Mouse (Mus musculus) macrophage (primary cell): ENCODE results near the gene Gas1. TPM values are rescaled to one million over a fixed set of nuclear protein-coding genes. Genes with fewer than 3 reads are reported as not detected.

ENCODE experiments used
- H3K27ac ChIP-seq: fragments of 350-480 bp; formaldehyde crosslinking; 2 replicates; pipeline ENCODE4 v1.9.0; 2021
- H3K36me3 ChIP-seq: fragments of 350-480 bp; formaldehyde crosslinking; 2 replicates; pipeline ENCODE4 v1.9.0; 2021; ENCODE audit errors: inconsistent target
- H3K4me3 ChIP-seq: fragments of 350-480 bp; formaldehyde crosslinking; 2 replicates; pipeline ENCODE4 v1.9.0; 2021; ENCODE audit errors: inconsistent target
- H3K79me2 ChIP-seq: fragments of 350-480 bp; formaldehyde crosslinking; 2 replicates; pipeline ENCODE4 v1.9.0; 2021; ENCODE audit errors: inconsistent target
- WGBS: methylation state at CpG from one replicate; pipeline ENCODE4 v1.1.7; 2026; ENCODE audit warnings: inconsistent platforms; ENCODE audit not compliant: missing documents; 5-methylcytosine and 5-hydroxymethylcytosine counted together
- polyA plus RNA-seq: library from polyadenylated mRNA; stranded (reverse); fragments of 250-400 nt; gene quantifications from 3 replicates; pipeline ENCODE4 v1.2.4, GENCODE M21; 2018; ENCODE audit warnings: inconsistent platforms

Gas1 gene
- polyA plus RNA-seq, 1 experiment from 2014 or later = 0.04 TPM

- 95% methylated on average over 3 of the region's 3 CpGs for WGBS
- no peaks in the 10 kb centered on the region for H3K79me2 ChIP-seq
- H3K27ac ChIP-seq = no peak overlapping the region
- H3K36me3 ChIP-seq = no peaks in the 10 kb centered on the region
- no peak overlapping the region for H3K4me3 ChIP-seq
These were observed 23.0 kb downstream of the Gas1 start for GRCm38 (mm10) chr13:60154170-60154569.

- 87% methylated on average over 3 of the region's 3 CpGs for WGBS
- no peak overlapping the region for H3K4me3 ChIP-seq
- no peak overlapping the region for H3K27ac ChIP-seq
- no peaks in the 10 kb centered on the region for H3K36me3 ChIP-seq
- no peaks in the 10 kb centered on the region for H3K79me2 ChIP-seq
These were observed 28.9 kb downstream of the Gas1 start for GRCm38 (mm10) chr13:60148235-60148634.

DNA sequence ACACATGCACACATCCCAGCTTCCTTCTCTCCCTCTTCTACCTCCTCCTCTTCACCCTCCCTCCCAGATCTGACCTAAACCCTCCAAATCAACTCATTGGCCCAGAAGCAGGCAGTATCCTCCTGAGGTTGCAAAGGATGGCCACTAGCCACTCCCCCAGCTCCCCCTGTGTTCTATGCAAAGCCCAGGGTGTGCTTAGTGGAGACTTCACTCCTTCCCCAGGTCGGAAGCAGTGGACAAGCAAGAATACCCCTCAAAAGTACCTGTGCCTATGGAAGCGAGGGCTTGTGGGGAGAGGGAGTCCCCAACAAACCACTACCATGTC, 29.3 kb downstream of the Gas1 start:
- Histone ChIP-seq H3K36me3 (no peaks in the 10 kb centered on the region), H3K4me3 (no peak overlapping the region), H3K79me2 (no peaks in the 10 kb centered on the region), H3K27ac (no peak overlapping the region)
- 85% methylated on average over 2 of the region's 2 CpGs for WGBS

- 12% methylated on average over 21 of the region's 21 CpGs for WGBS
- H3K4me3 ChIP-seq = no peak overlapping the region
- no peak overlapping the region for H3K27ac ChIP-seq
- H3K79me2 ChIP-seq = no peaks in the 10 kb centered on the region
- no peaks in the 10 kb centered on the region for H3K36me3 ChIP-seq
These were observed 29.9 kb downstream of the Gas1 start for GRCm38 (mm10) chr13:60146994-60147856.

DNA sequence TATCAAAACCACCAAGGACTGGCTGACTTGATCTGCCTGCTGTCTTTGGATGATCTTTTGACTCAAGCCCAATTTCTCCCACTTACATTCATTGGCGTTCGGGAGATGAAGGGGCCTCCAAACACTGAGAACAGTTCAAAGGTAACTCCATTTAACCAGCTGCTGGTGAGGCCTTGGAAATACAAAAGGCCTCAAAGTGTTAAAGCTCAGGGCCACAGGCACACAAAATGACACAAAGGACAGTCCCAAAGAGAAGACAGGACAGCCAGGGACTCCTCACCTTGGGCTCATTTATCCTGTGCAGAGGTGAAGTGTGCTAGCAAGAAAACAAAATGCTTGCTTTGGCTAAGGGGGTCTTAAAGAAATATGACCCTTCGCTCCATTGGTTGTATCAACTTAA, 30.9 kb downstream of the Gas1 start:
- WGBS = 95% methylated on average over 3 of the region's 3 CpGs
- Histone ChIP-seq H3K4me3 (no peak overlapping the region), H3K27ac (no peak overlapping the region), H3K79me2 (no peaks in the 10 kb centered on the region), H3K36me3 (no peaks in the 10 kb centered on the region)

- H3K4me3 ChIP-seq = no peak overlapping the region
- H3K36me3 ChIP-seq = no peaks in the 10 kb centered on the region
- H3K27ac ChIP-seq = no peak overlapping the region
- 95% methylated on average over 4 of the region's 4 CpGs for WGBS
- no peaks in the 10 kb centered on the region for H3K79me2 ChIP-seq
These were observed 40.2 kb downstream of the Gas1 start for GRCm38 (mm10) chr13:60136962-60137361.

DNA sequence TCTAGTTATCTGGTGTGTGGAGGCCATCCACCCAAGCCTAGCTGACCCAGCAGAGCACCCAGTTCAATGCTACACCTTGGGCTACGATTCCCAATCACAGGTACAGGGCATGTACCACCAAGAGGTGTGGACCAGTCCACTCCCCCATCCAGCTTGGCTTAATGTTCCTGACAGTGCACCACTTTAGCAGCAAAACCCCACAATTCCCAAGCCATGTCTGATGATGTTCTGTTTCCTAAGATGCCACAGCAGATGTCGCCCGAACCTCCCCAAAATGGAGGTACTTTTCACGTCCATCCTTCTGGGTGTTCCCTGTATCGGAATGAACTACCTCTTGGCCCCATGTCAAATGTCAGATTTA, 42.7 kb downstream of the Gas1 start:
- H3K79me2 ChIP-seq = no peaks in the 10 kb centered on the region
- 94% methylated on average over 5 of the region's 5 CpGs for WGBS
- H3K36me3 ChIP-seq = no peaks in the 10 kb centered on the region
- no peak overlapping the region for H3K27ac ChIP-seq
- H3K4me3 ChIP-seq = no peak overlapping the region

- Histone ChIP-seq H3K79me2 (no peaks in the 10 kb centered on the region), H3K36me3 (no peaks in the 10 kb centered on the region), H3K27ac (no peak overlapping the region), H3K4me3 (no peak overlapping the region)
- WGBS = 60% methylated on average over 10 of the region's 10 CpGs
These were observed 43.3 kb downstream of the Gas1 start for GRCm38 (mm10) chr13:60133716-60134438.

DNA sequence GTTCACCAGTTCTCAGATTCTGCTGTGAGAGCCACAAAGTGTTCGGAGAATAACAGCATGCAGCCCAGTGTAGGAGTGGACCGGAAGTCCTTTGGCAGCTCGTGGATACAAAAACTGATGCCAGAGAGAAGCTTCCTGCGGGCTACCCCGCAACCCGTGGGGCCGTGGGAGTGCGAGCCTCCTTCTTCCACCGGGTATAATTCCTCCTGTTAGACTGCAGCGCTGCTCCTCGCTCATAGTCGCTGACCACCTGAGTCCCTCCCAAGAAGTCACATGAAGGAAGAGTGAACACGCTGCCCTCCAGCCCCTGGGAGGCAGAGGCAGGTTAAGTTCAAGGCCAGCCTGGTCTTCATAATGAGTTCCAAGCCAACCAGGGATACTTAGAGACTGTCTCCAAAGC, 45.4 kb downstream of the Gas1 start:
- WGBS = 54% methylated on average over 13 of the region's 13 CpGs
- Histone ChIP-seq H3K27ac (no peak overlapping the region), H3K4me3 (no peak overlapping the region), H3K79me2 (no peaks in the 10 kb centered on the region), H3K36me3 (no peaks in the 10 kb centered on the region)

DNA sequence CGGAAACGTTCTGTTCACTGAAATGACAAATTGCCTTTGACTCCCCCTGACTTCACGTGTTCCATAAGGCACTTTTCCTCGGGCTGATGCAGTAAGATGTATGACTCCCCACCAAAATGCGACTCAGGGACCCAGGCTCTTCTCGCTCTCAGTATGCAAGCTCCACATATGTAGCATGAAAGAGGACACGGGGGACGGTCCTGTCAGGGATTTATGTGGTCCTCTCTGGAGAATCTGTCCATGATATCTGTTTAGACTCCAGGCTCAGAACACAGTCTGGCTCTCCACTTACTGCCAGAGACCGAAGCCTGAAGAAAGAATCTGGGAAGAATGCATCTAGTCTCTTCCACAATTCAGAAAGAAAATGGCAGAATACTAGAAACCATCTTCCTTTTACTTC, 47.6 kb downstream of the Gas1 start:
- H3K36me3 ChIP-seq = no peaks in the 10 kb centered on the region
- WGBS = 81% methylated on average over 9 of the region's 9 CpGs

GRCm38 (mm10) chr13:60126338-60126737, 50.8 kb downstream of the Gas1 start:
- Histone ChIP-seq H3K79me2 (no peaks in the 10 kb centered on the region), H3K4me3 (no peak overlapping the region), H3K36me3 (no peaks in the 10 kb centered on the region), H3K27ac (no peak overlapping the region)
- 56% methylated on average over 17 of the region's 19 CpGs for WGBS

More for the DNA sequence above, 47.6 kb downstream of the Gas1 start:
- Histone ChIP-seq H3K79me2 (no peaks in the 10 kb centered on the region), H3K4me3 (no peak overlapping the region), H3K27ac (no peak overlapping the region)

GRCm38 (mm10) chr13:60125501-60126305, 51.5 kb downstream of the Gas1 start:
- Histone ChIP-seq H3K79me2 (no peaks in the 10 kb centered on the region), H3K27ac (no peak overlapping the region), H3K36me3 (no peaks in the 10 kb centered on the region), H3K4me3 (no peak overlapping the region)
- 68% methylated on average over 13 of the region's 13 CpGs for WGBS

DNA sequence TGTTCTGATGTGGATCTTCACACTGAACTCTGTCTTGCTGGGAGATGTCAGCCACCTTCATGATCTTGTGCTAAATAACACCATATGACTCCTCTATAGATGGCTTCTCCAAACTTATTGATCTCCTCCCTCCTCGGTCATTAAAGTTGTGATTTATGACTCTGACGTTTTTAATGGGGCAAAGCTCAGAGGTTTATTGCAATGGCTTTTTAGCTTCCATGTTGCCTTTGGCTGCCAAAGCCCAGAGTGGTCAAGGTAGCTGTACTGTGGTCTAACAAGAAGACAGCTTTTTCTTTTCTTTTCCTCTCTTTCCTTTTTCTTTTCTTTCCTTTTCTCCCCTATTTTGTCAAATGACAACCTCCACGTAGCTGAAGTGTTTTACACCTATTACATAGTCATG, 52.1 kb downstream of the Gas1 start:
- Histone ChIP-seq H3K27ac (no peak overlapping the region), H3K4me3 (no peak overlapping the region), H3K36me3 (no peaks in the 10 kb centered on the region), H3K79me2 (no peaks in the 10 kb centered on the region)
- 48% methylated on average over 3 of the region's 3 CpGs for WGBS

DNA sequence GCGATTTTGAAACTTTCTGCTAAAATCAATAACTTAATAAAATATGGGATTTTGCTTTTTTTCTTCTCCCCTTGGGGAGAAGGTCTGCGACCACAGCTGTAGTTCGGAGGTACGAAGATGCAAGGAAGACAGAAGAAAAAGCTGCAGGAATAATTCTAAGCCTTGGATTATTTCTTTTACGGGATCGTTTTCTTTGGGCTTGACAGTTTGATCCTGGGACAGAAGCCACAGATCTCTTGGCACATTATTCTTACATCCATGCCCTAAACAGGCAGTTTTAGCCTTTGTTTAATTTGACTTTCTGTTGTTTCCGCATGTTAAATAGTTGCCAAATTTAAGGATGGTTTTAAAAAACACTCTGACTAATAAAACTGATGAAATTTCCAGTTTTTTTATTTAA, 52.7 kb downstream of the Gas1 start:
- Histone ChIP-seq H3K79me2 (no peaks in the 10 kb centered on the region), H3K27ac (no peak overlapping the region), H3K4me3 (no peak overlapping the region), H3K36me3 (no peaks in the 10 kb centered on the region)
- WGBS = 83% methylated on average over 7 of the region's 7 CpGs
